12 mouse cellular contexts compared by ENCODE assay signal in the genomic region with DNA sequence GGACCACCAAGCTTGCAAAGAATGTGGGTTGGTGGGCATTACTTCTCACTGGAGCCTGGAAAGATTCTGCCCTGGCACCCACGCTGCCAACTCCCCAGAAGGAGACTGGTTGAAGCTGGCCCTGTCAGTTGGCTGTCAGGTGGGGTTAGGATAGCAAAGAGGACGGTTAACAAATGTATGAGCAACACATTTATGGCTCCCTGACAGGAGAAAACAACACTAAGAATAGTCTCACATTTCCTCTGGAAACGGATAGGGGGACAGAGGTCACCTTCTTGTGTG.
A peak's percentile ranks its signal among the peaks of the same experiment; 100 is the strongest.
DNase-seq lines count a peak whose midpoint lies in the region; ATAC-seq lines count a peak whose summit lies in the region.
"Had no signal": no experiment of that assay in that cellular context is flagged by ENCODE, and none has a peak within 500 bp of the region (broad histone marks: within the 10 kb centered on the region; RNA-seq: fewer than 3 reads in every experiment).

No protein-coding gene starts in this region.

- H3K9me3 ChIP-seq in heart, embryonic 10.5 days: no peaks in the 10 kb centered on the region
- no peaks in the 10 kb centered on the region for H3K9me3 ChIP-seq in kidney, embryonic 14.5 days (ENCODE audit: control insufficient read depth, low read length)
- H3K9me3 ChIP-seq in neural tube, embryonic 13.5 days: no peaks in the 10 kb centered on the region
- H3K9me3 ChIP-seq: embryonic facial prominence, embryonic 13.5 days; limb, embryonic 10.5 days had no signal

- 28% methylated on average over 3 of the region's 3 CpGs for WGBS in heart, embryonic 10.5 days
- WGBS in kidney, embryonic 14.5 days: 22% methylated on average over 3 of the region's 3 CpGs
- WGBS in neural tube, embryonic 13.5 days: 30% methylated on average over 3 of the region's 3 CpGs

- peak overlapping the region; percentile 47; the same call in 1 of the 2 replicates for H3K27ac ChIP-seq in heart, embryonic 10.5 days
- no peak overlapping the region for H3K27ac ChIP-seq in kidney, embryonic 14.5 days (ENCODE audit: low read depth, low read length)
- H3K27ac ChIP-seq in neural tube, embryonic 13.5 days (replicated peaks): no peak overlapping the region
- H3K27ac ChIP-seq: embryonic facial prominence, embryonic 13.5 days; stomach, postnatal 0 days had no signal

- no peak overlapping the region for H3K4me3 ChIP-seq in heart, embryonic 10.5 days
- H3K4me3 ChIP-seq in kidney, embryonic 14.5 days (ENCODE audit: low read length): no peak overlapping the region
- no peak overlapping the region for H3K4me3 ChIP-seq in neural tube, embryonic 13.5 days
- H3K4me3 ChIP-seq: embryonic facial prominence, embryonic 13.5 days; limb, embryonic 10.5 days; myocyte had no signal

- 0 out of 2 replicates have a peak, but pooled peaks have one; percentile 39 for ATAC-seq in kidney, embryonic 14.5 days (ENCODE audit: low FRiP score, low TSS enrichment)
- ATAC-seq in neural tube, embryonic 13.5 days (ENCODE audit: low read depth): peak; percentile 68

- no peaks in the 10 kb centered on the region for H3K4me1 ChIP-seq in heart, embryonic 10.5 days
- H3K4me1 ChIP-seq in kidney, embryonic 14.5 days (ENCODE audit: control insufficient read depth, insufficient read depth, low read length): no peaks in the 10 kb centered on the region
- peaks cover 4% of the 10 kb centered on the region; the same call in 1 of the 2 replicates for H3K4me1 ChIP-seq in neural tube, embryonic 13.5 days (replicated peaks)
- H3K4me1 ChIP-seq: limb, embryonic 10.5 days had no signal

- no peak overlapping the region for H3K4me2 ChIP-seq in kidney, embryonic 14.5 days (replicated peaks; ENCODE audit: low read depth, low read length)
- no peak overlapping the region for H3K4me2 ChIP-seq in neural tube, embryonic 13.5 days
- H3K4me2 ChIP-seq: embryonic facial prominence, embryonic 13.5 days had no signal

- DNase-seq in heart, embryonic 10.5 days (ENCODE audit: low spot score): no peak
- DNase-seq in heart, adult 9 months (ENCODE audit: low spot score in 2 of 2): no peak
- DNase-seq in kidney, adult 9 months: no peak
- no peak for DNase-seq in neural tube, embryonic 10.5 days (ENCODE audit: extremely low spot score, low spot score)
- no peak for DNase-seq in urinary bladder, adult 18-20 months (ENCODE audit: low spot score in 2 of 2)

- no peaks in the 10 kb centered on the region for H3K27me3 ChIP-seq in heart, embryonic 10.5 days (ENCODE audit: insufficient read depth, poor library complexity, severe bottlenecking)
- peaks cover 4% of the 10 kb centered on the region for H3K27me3 ChIP-seq in kidney, embryonic 14.5 days (ENCODE audit: control insufficient read depth, insufficient read depth, low read length)
- 0 out of 2 replicates have a peak, but pooled peaks cover 4% of the 10 kb centered on the region for H3K27me3 ChIP-seq in neural tube, embryonic 13.5 days

- no peak overlapping the region for H3K9ac ChIP-seq in kidney, embryonic 14.5 days (ENCODE audit: low read depth, low read length)
- H3K9ac ChIP-seq in neural tube, embryonic 13.5 days: no peak overlapping the region
- H3K9ac ChIP-seq: embryonic facial prominence, embryonic 13.5 days; liver, postnatal 0 days had no signal

- no peaks in the 10 kb centered on the region for H3K36me3 ChIP-seq in heart, embryonic 10.5 days
- H3K36me3 ChIP-seq in kidney, embryonic 14.5 days (ENCODE audit: control insufficient read depth, insufficient read depth, low read length): no peaks in the 10 kb centered on the region
- H3K36me3 ChIP-seq in neural tube, embryonic 13.5 days: no peaks in the 10 kb centered on the region
- H3K36me3 ChIP-seq: embryonic facial prominence, embryonic 13.5 days; limb, embryonic 10.5 days had no signal
